Mouse (Mus musculus) lung, adult 2 months (tissue): ENCODE results near the gene Ttll8. TPM values are rescaled to one million over a fixed set of nuclear protein-coding genes. Genes with fewer than 3 reads are reported as not detected.

ENCODE experiments used
- DNase-seq: peaks from one replicate; pipeline ENCODE4 v3.0.0; 2022
- H3K4me1 ChIP-seq: fragments of 200-500 bp; 2 replicates; pipeline ENCODE4 v1.6.1; 2011; ENCODE audit warnings: low read length; ENCODE audit not compliant: control insufficient read depth, insufficient read depth
- H3K4me3 ChIP-seq: fragments of 200-500 bp; replicated peaks from 2 replicates; pipeline ENCODE3; 2011; ENCODE audit warnings: low read depth, mild to moderate bottlenecking, control low read depth, low read length; ENCODE audit errors: extremely low read depth
- CTCF ChIP-seq: fragments of 200-500 bp; IDR thresholded peaks from 2 replicates; pipeline ENCODE4 v1.5.1; 2011; ENCODE audit warnings: mild to moderate bottlenecking, low read length, control low read depth; ENCODE audit not compliant: insufficient read depth
- POLR2A ChIP-seq: fragments of 200-500 bp; IDR thresholded peaks from 2 replicates; pipeline ENCODE4 v1.6.1; 2011; ENCODE audit warnings: low read depth, mild to moderate bottlenecking, control low read depth, low read length, borderline replicate concordance; ENCODE audit errors: extremely low read depth
- WGBS: fragments of 180-500 bp; shearing (Covaris S2); methylation state at CpG from one replicate; pipeline ENCODE4 v1.1.7; 2018; 5-methylcytosine and 5-hydroxymethylcytosine counted together
- polyA plus RNA-seq: library from polyadenylated mRNA; depleted of rRNA; stranded (reverse); fragments of >200 nt; gene quantifications from 2 replicates; pipeline ENCODE4 v1.2.3, GENCODE M21; 2012

Gene Ttll8
- polyA plus RNA-seq, 1 experiment: 0.65 TPM

- peak; percentile 83 for DNase-seq
- Histone ChIP-seq H3K4me3 (peak overlapping the region; percentile 62), H3K4me1 (peaks cover 5% of the 10 kb centered on the region; the same call in 1 of the 2 replicates)
- WGBS: 3% methylated on average over 41 of the region's 41 CpGs
- TF ChIP-seq CTCF (no peak), POLR2A (0 out of 2 replicates have a peak, but pooled peaks have one; percentile 20)
Observed at GRCm38 (mm10) chr15:88890751-88891675, 63.2 kb downstream of the Ttll8 start.

GRCm38 (mm10) chr15:88889994-88890393 lies 64.2 kb downstream of the Ttll8 start:
- TF ChIP-seq POLR2A (no peak), CTCF (no peak)
- no peak for DNase-seq
- Histone ChIP-seq H3K4me1 (peaks cover 5% of the 10 kb centered on the region; the same call in 1 of the 2 replicates), H3K4me3 (no peak overlapping the region)
- 83% methylated on average over 3 of the region's 3 CpGs for WGBS

GRCm38 (mm10) chr15:88889032-88889431 lies 65.2 kb downstream of the Ttll8 start:
- DNase-seq: no peak
- 85% methylated on average over 3 of the region's 3 CpGs for WGBS
- no peak overlapping the region for H3K4me3 ChIP-seq
- no peak for TF ChIP-seq POLR2A
- TF ChIP-seq CTCF: no peak
- peaks cover 5% of the 10 kb centered on the region; the same call in 1 of the 2 replicates for H3K4me1 ChIP-seq

GRCm38 (mm10) chr15:88885376-88885775 lies 68.8 kb downstream of the Ttll8 start:
- Histone ChIP-seq H3K4me3 (no peak overlapping the region), H3K4me1 (no peaks in the 10 kb centered on the region)
- 64% methylated on average over 6 of the region's 6 CpGs for WGBS
- TF ChIP-seq POLR2A (no peak), CTCF (no peak)
- no peak for DNase-seq

GRCm38 (mm10) chr15:88883342-88883741 lies 70.9 kb downstream of the Ttll8 start:
- WGBS: 85% methylated on average over 9 of the region's 9 CpGs
- DNase-seq: no peak
- TF ChIP-seq POLR2A (no peak), CTCF (no peak)
- no peak overlapping the region for H3K4me3 ChIP-seq
- H3K4me1 ChIP-seq: no peaks in the 10 kb centered on the region

GRCm38 (mm10) chr15:88882851-88883250 lies 71.4 kb downstream of the Ttll8 start:
- DNase-seq: no peak
- 44% methylated on average over 4 of the region's 4 CpGs for WGBS
- no peaks in the 10 kb centered on the region for H3K4me1 ChIP-seq
- TF ChIP-seq POLR2A (no peak), CTCF (no peak)
- H3K4me3 ChIP-seq: no peak overlapping the region

GRCm38 (mm10) chr15:88881253-88882044 lies 72.8 kb downstream of the Ttll8 start:
- Histone ChIP-seq H3K4me3 (no peak overlapping the region), H3K4me1 (no peaks in the 10 kb centered on the region)
- TF ChIP-seq CTCF (no peak), POLR2A (no peak)
- no peak for DNase-seq
- 68% methylated on average over 22 of the region's 22 CpGs for WGBS

GRCm38 (mm10) chr15:88877021-88877400 lies 77.2 kb downstream of the Ttll8 start:
- no peak overlapping the region for H3K4me3 ChIP-seq
- TF ChIP-seq CTCF: no peak
- TF ChIP-seq POLR2A: no peak
- no peak for DNase-seq
- WGBS: 78% methylated on average over 10 of the region's 10 CpGs
- no peaks in the 10 kb centered on the region for H3K4me1 ChIP-seq
